In the genomic region with DNA sequence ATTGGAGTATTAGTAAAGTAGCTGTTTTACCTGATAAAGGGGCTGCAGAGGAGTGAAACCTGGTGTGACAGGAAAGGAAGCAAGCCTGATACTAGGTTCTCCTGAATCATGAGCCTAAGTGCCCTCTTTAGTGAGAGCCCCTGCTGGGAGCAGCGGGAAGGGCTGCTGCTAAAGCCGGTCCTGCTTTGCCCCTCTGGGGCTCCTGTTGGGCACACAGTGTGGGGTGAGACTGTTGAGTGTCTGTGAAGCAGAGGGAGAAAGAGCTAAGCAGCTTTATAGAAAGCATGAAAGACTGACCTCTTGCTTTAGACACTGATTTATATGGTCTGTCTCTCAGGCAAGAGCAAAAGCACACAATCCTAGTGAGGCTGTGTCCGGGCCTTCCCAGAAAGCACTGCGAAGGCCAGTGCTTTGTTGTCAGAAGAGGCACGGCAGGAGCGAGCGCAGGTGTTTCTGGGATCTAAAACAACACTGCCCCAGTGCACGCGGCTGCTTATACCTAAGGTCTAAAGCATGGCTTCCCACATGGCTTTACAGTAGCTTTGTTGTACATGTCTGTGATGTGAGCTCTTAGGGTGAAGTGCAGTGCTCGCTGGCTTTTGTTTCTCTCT, we compare ENCODE assay signal across 11 mouse cellular contexts. TPM values are rescaled to one million over a fixed set of nuclear protein-coding genes. Genes with fewer than 3 reads are reported as not detected.
DNase-seq lines count a peak whose midpoint lies in the region; ATAC-seq and TF ChIP-seq lines count a peak whose summit lies in the region.
"Had no signal": no experiment of that assay in that cellular context is flagged by ENCODE, and none has a peak within 500 bp of the region (broad histone marks: within the 10 kb centered on the region; RNA-seq: fewer than 3 reads in every experiment).

No protein-coding gene starts in this region.

- TF ChIP-seq CTCF in midbrain, postnatal 0 days (IDR thresholded peaks at IDR 0.05), result no peak

- peak overlapping the region; percentile 27; the same call in 1 of the 2 replicates for H3K9ac ChIP-seq in hindbrain, embryonic 12.5 days
- no peak overlapping the region for H3K9ac ChIP-seq in midbrain, postnatal 0 days (replicated peaks; ENCODE audit: low read length, poor library complexity, severe bottlenecking)
- H3K9ac ChIP-seq: embryonic facial prominence, embryonic 15.5 days had no signal

- ATAC-seq in hindbrain, embryonic 12.5 days (ENCODE audit: low FRiP score), result peak; percentile 29; the same call in 1 of the 2 replicates
- peak; percentile 45; the same call in 1 of the 2 replicates for ATAC-seq in midbrain, postnatal 0 days (ENCODE audit: low FRiP score)

- peak; percentile 33 for DNase-seq in embryo, embryonic 11 days
- DNase-seq in embryo, embryonic 9.5 days (ENCODE audit: extremely low spot score), result no peak
- DNase-seq in ZHBTc4 (ENCODE audit: low read depth, low spot score), result peak; percentile 66
- no peak for DNase-seq in midbrain, postnatal 0 days (ENCODE audit: low spot score)
- no peak for DNase-seq in B cell, adult 2 months
- no peak for DNase-seq in kidney, postnatal 10 days
- no peak for DNase-seq in frontal cortex, postnatal 10 days (ENCODE audit: low spot score in 2 of 2)
- DNase-seq: kidney, postnatal 25 days had no signal

- peaks cover 14% of the 10 kb centered on the region for H3K4me1 ChIP-seq in hindbrain, embryonic 12.5 days
- H3K4me1 ChIP-seq in midbrain, postnatal 0 days (ENCODE audit: insufficient read depth, low read length), result 0 out of 2 replicates have a peak, but pooled peaks cover 4% of the 10 kb centered on the region
- H3K4me1 ChIP-seq: embryonic facial prominence, embryonic 15.5 days had no signal

- H3K27me3 ChIP-seq in hindbrain, embryonic 12.5 days, result no peaks in the 10 kb centered on the region
- H3K27me3 ChIP-seq in midbrain, postnatal 0 days (ENCODE audit: insufficient read depth, low read length), result no peaks in the 10 kb centered on the region
- H3K27me3 ChIP-seq: embryonic facial prominence, embryonic 15.5 days had no signal

- H3K9me3 ChIP-seq in hindbrain, embryonic 12.5 days (replicated peaks), result no peaks in the 10 kb centered on the region
- no peaks in the 10 kb centered on the region for H3K9me3 ChIP-seq in midbrain, postnatal 0 days (ENCODE audit: low read length)
- H3K9me3 ChIP-seq: embryonic facial prominence, embryonic 15.5 days had no signal

- H3K4me3 ChIP-seq in hindbrain, embryonic 12.5 days, result no peak overlapping the region
- H3K4me3 ChIP-seq in midbrain, postnatal 0 days (ENCODE audit: low read depth, low read length), result no peak overlapping the region
- H3K4me3 ChIP-seq: embryonic facial prominence, embryonic 15.5 days had no signal

- WGBS in hindbrain, embryonic 12.5 days, result 26% methylated on average over 10 of the region's 10 CpGs
- 16% methylated on average over 10 of the region's 10 CpGs for WGBS in midbrain, postnatal 0 days

- H3K36me3 ChIP-seq in hindbrain, embryonic 12.5 days, result no peaks in the 10 kb centered on the region
- no peaks in the 10 kb centered on the region for H3K36me3 ChIP-seq in midbrain, postnatal 0 days (ENCODE audit: insufficient read depth, low read length)

- H3K27ac ChIP-seq in hindbrain, embryonic 12.5 days, result peak overlapping the region; percentile 3; the same call in 1 of the 2 replicates
- H3K27ac ChIP-seq in midbrain, postnatal 0 days (ENCODE audit: low read depth, low read length), result no peak overlapping the region
- H3K27ac ChIP-seq: embryonic facial prominence, embryonic 15.5 days had no signal

- 0 out of 2 replicates have a peak overlapping the region, but pooled peaks have one; percentile 11 for H3K4me2 ChIP-seq in hindbrain, embryonic 12.5 days (replicated peaks)
- no peak overlapping the region for H3K4me2 ChIP-seq in midbrain, postnatal 0 days (ENCODE audit: low read depth, low read length, poor library complexity, severe bottlenecking)
- H3K4me2 ChIP-seq: embryonic facial prominence, embryonic 15.5 days; liver, embryonic 11.5 days had no signal

RNA-seq across cellular contexts. Expression of gene Plekha5, which starts 21.1 kb away (rescaled TPM):
- 49.4 and 50.9 TPM in 2 replicates for polyA plus RNA-seq in hindbrain, embryonic 12.5 days (2016; fragmentation: Nextera tagmentation; extraction: Ambion mirVana)
- 28.8 and 39.4 TPM in 2 replicates for total RNA-seq in midbrain, postnatal 0 days (2014; rRNA removed)
- polyA plus RNA-seq in midbrain, postnatal 0 days (2015; fragmentation: Nextera tagmentation; extraction: Ambion mirVana), result 21.8 and 24.2 TPM in 2 replicates

Comparison
In these comparisons a context has a peak if more than half of its experiments do, and no peak if none do; other contexts are left out.
1. DNase-seq: peak in embryo, embryonic 11 days (single experiment) and ZHBTc4 (single experiment); none in embryo, embryonic 9.5 days (single experiment), midbrain, postnatal 0 days (single experiment), B cell, adult 2 months (0 of 2), kidney, postnatal 10 days (single experiment) and frontal cortex, postnatal 10 days (0 of 2).